Mouse (Mus musculus) megakaryocyte-erythroid progenitor cell, adult 5-6 weeks (primary cell): ENCODE data around the gene Camk1d. TPM values are rescaled to one million over a fixed set of nuclear protein-coding genes. Genes with fewer than 3 reads are reported as not detected.
A peak's percentile ranks its signal among the peaks of the same experiment; 100 is the strongest.

Experiments used
- ATAC-seq: replicated peaks from 2 replicates; pipeline ENCODE4 v1.8.0; 2016; ENCODE audit warnings: mild to moderate bottlenecking, inconsistent platforms; ENCODE audit not compliant: severe bottlenecking, poor library complexity, low FRiP score, low TSS enrichment
- total RNA-seq, 2 experiments: library from RNA; stranded (forward) in 1 of 2; stranded (reverse) in 1 of 2; fragments of 200-1000, 215-1000 nt in 1 of 2; fragments of >200 nt in 1 of 2; fragmentation: Nextera tagmentation in 1 of 2; gene quantifications; 2 replicates each; pipeline ENCODE4 v1.2.3; 2014 to 2017

The Camk1d gene
- total RNA-seq, 2 experiments from 2014 or later, result 3.7 to 3.9 TPM

DNA sequence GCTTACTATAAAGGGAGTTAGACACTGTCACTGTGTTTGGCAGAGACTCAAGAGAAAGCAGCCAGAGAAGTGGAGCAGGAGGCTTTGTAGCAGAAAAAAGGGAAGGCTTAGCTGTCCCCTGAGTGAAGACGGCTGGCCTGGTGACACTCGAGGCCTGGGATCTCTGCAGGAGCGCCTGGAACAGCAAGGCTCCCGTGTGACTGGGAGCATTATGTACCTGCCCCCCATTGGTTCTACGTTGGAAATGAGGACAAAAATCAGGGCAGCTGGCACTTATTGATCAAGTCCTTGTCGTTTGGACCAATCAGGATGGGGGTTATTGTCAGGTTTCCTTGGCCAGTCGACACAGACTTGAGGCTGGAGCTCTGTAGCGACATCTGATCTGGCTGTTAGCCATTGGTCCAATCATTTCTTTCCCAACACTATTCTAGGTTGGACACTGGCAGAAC, 195.1 kb downstream of the Camk1d start:
- no peak for ATAC-seq

DNA sequence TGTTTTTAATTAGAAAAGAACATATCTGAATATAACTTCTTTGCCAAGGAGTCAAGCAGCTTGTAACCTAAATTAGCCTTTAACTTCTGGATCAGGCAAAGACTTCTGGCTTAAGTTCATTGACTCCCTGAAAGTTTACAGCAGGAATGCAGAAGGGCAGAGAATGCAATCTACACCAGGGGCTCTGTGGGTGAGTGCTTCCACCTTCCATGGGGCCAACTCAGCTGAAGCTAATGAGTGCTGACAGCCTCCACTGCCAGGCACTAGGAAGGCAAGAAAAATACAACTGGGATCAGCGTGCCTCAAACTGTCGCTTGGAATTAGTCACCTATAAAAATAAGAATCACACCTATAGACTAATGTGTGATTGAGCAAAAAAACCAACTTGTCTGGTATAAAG, 199.2 kb downstream of the Camk1d start:
- ATAC-seq, result no peak

DNA sequence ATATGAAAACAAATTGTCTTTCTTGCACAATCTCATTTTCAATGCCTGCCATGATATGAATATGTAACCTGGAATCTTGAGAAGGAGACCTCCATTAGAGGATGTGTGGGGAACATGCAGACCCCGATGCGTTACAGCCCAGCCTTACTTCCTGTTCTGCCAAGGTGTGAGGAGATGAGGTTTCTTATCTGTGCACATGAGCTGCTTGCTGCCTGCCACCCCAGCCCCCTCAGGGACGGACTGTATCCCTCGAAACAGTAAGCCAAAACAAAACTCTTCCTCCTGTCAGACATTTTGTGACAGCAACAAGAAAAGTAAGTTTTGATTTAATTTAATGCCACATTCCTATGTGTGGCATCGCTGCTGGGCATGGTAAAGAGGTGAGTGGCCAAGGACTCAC, 200.2 kb downstream of the Camk1d start:
- 0 out of 2 replicates have a peak, but pooled peaks have one; percentile 19 for ATAC-seq

DNA sequence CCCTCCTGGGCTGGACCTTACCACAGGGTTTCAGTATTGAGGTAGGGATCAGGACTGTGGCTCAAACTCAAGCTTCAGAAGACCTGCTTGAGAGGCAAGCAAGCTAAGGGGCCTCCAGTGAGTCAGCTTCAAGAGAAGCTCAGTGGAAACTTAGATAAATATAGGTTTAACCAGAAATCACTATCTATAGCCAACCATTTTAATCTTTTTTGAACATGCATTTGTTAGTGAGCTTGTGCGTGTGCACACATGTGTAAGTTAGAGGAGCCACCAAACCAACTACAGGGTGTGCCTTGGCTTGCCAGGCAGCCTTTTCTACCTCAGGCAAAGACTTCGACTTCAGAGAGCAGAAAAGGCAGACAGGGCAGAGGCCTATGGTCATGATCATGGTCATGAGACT, 200.7 kb downstream of the Camk1d start:
- peak; percentile 73 for ATAC-seq

DNA sequence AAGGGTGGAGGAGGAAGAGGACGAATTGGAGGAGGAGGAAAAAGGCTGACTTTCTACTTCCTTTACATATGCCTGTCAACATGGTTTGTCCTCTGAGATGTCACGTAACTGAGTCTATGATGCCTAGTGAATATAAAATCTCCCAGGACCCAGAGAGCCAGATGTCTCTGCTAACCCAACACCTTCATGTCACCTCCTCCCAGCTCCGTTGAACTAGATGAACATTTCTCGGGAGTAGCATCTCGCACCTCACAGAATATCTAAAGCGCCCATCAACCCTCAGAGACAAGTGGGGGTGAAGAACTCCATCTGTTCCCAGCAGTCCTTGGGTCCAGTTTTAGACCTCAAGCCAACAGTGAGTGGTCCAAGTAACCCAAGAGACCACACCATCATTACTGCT, 204.3 kb downstream of the Camk1d start:
- ATAC-seq, result no peak

DNA sequence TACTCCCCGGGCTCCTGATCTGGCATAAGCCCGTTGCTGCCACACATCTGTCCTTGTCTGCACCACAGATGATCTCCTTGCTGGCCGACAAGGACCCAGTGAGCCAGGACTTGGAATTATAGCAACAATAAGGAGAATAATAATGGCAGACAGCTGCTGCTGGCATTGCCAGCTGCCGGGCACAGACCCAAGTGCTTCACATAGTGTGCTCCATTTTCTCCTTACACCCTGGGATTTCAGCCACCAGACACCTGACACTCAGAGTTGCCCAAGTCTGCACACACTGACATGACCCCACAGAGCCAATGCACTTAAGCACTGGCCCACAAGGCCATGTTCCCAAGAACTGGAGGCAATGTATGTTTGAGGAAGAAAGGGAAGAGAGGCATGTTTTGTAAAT, 214.7 kb downstream of the Camk1d start:
- no peak for ATAC-seq

DNA sequence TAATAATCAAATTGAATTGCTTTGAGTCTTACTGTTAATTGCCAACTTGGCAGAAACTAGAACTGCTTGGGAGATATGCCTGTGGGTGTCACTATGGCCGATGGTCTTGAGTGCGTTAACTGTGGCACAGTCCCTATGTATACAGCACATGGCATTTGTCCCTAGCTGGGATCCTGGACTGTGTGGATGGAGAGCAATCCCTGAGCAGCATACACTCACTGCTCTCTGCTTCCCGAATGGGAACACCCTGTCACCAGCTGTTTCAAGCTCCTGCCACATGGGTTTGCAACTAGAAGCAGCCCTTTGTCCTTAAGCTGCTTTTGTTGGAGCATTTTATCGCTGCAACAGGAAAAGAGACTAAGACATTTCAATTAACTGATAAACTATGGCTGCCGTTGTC, 224.4 kb downstream of the Camk1d start:
- no peak for ATAC-seq

DNA sequence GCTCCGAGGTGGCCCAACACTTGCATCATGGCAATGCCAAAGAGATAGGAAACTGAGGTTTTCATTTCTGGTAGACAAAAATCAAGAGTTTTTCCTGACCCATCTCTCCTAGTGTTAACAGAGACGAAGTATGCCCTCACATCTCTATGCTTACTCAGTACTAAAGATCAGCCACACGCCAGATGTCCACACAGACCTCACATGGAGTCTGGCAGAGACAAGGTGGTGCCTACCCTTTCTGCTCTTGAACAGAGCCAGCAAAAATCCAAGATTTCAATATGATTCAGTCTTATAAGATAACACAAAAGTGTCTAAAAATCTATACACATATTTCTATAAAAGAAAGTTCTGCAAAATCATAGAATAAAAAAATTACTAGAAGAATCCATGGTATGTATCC, 227.0 kb downstream of the Camk1d start:
- no peak for ATAC-seq

DNA sequence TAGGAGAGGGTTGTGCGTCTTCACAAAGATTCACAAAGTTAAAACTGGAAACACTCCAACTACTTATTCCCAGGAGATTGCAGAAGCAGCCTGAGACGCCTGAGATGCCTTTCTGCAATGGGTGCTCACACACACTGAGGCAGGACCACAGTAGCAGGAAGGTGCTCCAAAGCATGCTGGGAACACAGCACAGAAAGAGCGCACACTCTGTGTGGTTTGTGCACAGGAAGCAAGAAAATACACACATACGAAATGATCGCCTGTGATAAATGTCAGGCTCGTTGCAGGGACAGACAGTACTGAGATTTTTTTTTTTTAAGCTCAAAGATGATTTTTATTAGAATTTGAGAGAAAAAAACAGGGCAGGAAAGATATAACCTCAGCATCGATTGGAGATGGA, 227.7 kb downstream of the Camk1d start:
- ATAC-seq, result no peak

DNA sequence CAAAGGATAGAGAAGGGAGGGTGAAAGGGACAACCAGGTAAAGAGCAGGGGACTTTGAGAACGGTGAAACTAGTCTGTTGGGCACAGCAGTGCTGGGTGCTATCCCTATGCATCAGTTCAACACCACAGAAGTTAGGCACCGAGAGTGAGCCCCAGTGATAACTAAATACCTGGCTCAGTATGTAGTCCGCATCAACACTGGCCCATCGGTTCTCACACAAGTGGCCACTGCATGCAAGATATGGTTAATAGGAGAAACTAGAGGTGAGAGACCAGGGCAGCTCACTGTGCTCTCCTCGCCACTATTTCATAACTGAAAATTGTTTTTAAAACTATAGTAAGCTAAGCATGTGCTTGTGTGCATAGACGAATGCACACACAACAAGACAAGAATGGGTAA, 228.5 kb downstream of the Camk1d start:
- ATAC-seq, result no peak

DNA sequence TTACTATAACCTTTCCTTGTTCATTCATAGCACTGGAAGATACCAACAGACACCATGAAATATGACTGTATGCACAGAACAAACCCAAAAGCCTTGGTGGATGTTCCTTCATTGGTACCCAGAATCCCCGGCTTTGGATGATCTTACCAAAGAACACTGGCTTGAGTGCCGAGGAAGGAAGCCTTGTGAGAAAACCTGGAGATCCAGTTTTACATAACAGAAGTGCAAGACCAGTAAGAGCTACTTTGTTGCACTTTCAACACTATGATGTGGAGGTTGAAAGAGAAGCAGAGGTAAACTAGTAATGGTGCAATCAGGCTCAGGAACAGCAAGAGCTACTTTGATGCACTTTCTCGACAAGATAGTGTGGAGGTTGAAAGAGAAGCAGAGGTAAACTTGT, 234.4 kb downstream of the Camk1d start:
- no peak for ATAC-seq

DNA sequence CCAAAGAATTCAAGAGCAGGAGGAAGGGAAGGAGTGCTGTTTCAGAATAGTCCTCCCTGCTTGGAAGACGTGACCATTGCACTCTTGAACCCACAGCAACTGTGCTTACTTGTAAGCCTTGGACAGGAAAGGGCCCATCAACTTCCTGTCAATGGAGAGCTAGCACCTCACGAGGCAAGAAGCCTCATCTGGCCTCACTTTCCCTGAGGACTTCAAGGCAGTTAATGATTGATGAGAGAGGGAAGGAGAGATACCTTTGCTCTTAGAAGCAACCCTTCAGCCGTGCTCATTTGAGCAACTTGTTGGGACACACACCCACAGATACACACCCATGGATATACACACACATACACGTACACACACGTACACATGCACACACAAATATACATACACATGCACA, 235.6 kb downstream of the Camk1d start:
- no peak for ATAC-seq

DNA sequence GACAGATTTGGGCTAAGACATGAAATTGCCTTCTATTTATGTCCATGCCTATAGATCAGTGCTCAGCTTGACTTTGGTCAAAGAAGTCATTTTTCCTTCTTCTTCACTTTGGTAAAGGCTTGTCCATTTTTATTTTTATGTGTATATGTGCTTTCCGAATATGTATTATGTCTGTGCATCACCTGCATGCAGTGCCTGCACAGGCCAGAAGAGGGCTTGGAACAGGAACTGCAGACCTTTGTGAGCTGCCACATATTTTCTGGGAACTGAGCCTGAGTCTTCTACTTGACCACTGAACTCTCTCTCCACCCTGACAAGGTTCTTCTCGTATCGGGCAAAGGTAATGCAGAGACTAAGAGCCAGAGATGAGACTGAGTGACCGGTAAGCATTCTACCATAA, 236.1 kb downstream of the Camk1d start:
- no peak for ATAC-seq

DNA sequence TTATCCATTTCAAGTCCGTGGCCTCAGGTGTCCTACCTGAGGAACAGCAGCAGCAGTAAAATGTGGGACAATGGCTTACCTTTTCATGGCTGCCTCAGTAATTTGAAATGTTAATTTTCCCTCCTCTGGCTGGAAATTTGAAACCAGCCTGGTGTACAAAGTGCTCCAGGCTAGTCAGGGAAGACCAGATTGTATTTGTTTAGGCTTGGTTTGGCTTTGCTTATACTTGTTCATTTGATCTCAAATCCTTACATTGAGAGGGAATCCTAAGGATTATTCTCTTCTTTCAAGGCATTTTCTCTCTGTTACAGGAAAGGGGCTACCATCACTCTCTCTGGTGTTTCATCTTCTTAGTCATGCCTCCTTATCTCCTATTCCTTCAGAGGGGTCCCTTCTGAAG, 236.8 kb downstream of the Camk1d start:
- no peak for ATAC-seq

DNA sequence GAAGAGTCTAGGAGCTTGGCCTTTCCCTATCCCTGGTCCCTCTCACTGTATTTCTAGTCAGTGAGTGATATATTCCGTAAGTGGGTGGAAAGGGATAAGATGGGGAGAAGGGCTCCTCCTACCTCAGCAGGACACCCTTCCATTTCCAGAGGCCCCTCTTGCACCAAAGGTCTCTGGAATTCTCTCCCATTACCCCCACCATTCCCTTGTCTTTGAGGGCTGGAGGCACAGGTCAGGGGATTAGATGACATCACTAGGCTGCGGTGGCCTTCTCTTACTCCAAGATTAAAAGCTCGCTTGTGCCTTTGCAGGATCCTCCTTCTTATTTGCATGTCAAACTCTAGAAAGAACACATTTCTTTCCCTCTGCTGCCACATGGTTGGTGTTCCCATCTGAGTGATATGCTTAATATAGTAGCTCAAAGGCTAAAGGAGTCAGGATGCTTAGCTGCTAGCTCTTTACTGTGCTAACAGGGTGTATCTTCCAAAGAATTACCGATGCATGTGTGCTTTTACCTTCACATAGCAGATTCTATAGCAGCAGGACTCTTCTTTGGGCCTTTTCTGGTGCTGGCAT, 244.9 kb downstream of the Camk1d start:
- ATAC-seq, result no peak

DNA sequence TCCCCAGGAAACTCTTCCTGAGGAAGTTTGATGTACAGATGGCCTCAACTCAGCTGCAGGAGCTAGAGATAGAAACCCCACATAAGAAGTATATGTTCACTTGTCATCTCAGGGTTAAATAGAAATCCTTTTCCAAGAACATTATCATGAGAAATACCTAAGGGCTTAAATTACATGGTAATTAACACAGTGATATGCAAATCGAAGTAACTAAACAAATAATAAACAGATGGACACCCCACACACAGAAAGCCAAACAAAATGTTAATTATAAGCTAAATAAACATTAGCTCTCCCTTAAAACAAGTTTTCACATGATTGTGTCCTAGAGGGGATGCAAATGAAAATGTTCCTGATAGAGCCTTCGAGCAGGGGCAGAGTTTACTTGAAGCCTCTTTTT, 246.8 kb downstream of the Camk1d start:
- ATAC-seq, result no peak

DNA sequence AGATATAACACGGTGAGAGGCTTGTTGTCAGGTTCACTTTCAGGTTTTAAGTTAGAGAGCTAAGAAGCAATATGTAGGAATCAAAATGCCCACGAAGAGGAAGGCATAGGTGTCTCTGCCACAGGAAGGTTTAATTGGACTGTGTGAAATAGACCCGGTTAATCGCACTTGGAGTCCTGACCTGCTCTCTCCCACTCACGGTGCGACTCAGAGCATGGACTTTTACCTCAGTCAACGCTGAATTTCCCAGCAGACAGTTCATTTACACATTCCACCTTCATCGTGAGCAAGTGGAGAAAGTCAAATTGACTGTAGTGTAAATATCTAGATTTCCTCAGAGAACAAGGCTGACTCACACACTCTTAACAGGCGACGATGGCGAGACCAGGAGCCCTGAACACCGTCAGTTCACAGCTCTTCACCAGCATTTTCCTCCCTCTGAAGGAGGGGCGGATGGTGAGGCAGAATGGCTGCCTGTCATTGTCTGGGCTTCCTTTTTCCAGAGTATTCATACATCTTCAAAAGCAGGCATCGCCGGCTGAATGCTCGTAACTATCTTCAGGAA, 255.6 kb downstream of the Camk1d start:
- no peak for ATAC-seq

DNA sequence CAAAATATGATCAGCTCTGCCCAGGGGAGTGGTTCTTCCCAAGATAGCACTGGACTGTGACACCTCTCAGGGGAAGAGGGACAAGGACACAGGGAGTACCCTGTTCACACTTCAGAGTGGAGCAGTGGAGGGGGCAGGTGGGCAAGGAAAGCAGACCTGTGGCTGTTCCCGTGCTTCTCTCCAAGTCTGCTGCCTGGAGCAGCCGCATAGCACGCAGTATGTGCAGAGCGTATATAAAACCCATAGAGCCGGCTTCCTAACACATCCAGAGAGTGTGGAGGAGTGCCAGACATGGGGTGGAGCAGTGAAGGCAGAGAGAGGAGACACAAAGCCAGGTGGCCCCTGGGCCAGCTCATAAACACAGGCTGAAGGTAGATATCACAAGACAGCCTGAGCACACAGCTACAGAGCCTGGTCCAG, 256.2 kb downstream of the Camk1d start:
- ATAC-seq, result no peak

DNA sequence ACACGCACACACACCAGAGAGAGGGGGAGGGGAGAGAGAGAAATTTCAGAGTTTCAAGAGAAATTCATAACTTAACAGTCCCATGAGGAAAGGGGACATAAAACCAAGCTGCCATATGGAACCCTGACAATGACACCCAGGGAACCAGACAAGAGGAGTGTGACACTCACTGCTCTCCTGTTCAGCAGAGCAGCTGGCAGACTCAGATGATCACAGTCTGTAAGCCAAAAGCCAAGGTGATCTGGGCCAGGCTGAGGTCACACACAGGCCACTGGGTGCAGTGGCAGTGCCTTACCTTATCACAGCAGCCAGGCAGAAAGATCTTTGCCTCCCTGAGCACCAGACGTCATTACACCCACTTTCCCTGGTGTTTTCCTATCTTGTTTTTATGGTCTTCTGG, 258.2 kb downstream of the Camk1d start:
- ATAC-seq, result peak; percentile 99

DNA sequence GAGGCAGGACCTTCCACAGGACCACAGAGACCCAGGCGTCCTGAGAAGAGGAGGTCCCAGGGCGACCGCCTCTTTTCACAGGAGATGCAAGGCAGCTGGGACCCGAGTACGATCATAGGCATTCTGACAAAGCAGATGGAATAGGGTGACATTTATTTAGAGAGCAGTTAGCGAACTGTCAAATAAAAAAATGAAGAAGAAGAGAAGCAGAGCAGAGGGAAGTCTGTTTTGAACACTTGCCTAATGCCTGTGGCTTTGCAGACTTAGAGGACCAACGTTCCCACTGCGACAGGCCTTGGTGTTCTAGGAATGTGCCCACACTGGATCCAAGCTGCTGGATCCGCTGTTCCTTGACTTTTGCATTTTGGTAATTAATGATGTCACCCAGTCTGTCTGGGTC, 259.5 kb downstream of the Camk1d start:
- no peak for ATAC-seq

DNA sequence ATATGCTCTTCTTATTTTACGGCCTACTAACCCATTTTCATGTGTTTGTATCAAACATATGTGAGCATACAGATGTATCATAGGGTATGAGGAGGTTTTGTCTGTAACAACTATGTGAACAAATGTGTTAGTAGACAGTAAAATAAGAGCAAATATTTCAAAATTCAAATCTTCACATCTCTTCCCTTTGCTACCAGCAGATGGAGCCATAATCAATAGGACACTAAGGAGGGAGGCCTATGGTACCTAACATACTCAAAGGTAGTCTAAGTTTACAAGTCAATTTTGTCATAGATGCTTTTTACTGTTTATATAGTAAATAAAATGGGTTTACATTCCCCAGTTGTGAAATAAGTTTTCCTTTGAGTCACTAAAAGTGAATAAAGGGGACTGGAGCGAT, 262.7 kb downstream of the Camk1d start:
- ATAC-seq, result no peak

DNA sequence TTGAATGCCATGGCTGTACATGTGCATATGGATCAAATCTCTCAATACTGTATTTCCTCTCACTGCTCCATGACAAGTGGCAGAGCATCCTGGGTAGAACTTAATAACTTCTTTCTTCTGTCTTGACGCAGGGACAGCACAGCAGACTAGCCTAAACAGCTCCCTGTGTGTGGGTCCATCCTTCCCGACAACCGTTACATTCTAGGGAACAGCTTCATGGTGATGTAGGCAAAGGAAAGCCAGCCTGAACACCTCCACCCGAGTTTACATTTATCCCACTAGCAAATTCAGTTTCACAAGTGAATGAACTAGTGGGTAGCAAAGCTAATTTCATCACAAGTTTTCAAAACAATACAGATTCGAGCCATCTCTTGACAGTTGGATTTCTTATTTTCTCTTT, 269.0 kb downstream of the Camk1d start:
- no peak for ATAC-seq
